Mouse (Mus musculus) kidney, adult 2 months (tissue): ENCODE results near the gene Gpm6b.

Experiments used
- CTCF ChIP-seq: fragments of 200-500 bp; conservative IDR thresholded peaks from 2 replicates; pipeline ENCODE4 v1.5.1; 2011; ENCODE audit warnings: low read depth, mild to moderate bottlenecking, control low read depth, low read length, moderate library complexity, mixed read lengths; ENCODE audit not compliant: insufficient read depth, insufficient read length
- POLR2A ChIP-seq: fragments of 200-500 bp; IDR thresholded peaks from one replicate; pipeline ENCODE4 v1.6.1; 2011; ENCODE audit warnings: low read depth, low read length, control low read depth

GRCm38 (mm10) chrX:166328219-166328901 lies 89.6 kb downstream of the Gpm6b start:
- TF ChIP-seq POLR2A = no peak
- no peak for TF ChIP-seq CTCF
